Comparison of ENCODE assay signal across 22 mouse cellular contexts in the genomic region with DNA sequence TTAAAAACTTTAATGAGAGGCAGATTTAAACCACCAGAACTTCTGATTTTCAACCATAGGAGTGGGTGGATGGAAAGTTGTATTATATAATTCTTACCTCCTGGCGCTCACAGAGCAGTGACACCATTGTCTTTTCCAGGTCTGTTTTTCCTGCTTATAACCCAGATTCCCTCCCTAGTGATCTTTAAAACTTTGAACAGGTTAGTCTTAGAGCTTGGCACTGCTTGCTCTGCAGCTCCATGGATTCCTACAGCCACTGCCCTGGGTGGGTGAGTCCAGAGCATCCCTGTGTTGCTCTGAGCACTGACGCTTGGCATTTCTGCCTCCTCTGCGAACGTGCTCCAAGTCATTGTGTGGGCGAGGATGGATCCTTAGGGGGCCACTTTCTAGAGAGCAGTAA. TPM values are rescaled to one million over a fixed set of nuclear protein-coding genes. Genes with fewer than 3 reads are reported as not detected.
"Had no signal": no experiment of that assay in that cellular context is flagged by ENCODE, and none has a peak within 500 bp of the region (broad histone marks: within the 10 kb centered on the region; RNA-seq: fewer than 3 reads in every experiment).

No protein-coding gene starts in this region.

- ATAC-seq: midbrain, embryonic 16.5 days had no signal

- DNase-seq: lung, adult 18-20 months; lung, embryonic 14.5 days; lung, postnatal 10 days; lung, postnatal 4 days; midbrain, embryonic 14.5 days; retina, postnatal 1 day; right cerebral cortex, adult 18-20 months; right cerebral cortex, postnatal 25 days; right cerebral cortex, postnatal 4 days; spleen, adult 18-20 months; thymus, adult 18-20 months; thymus, postnatal 14 days; thymus, postnatal 36 days had no signal

- H3K4me3 ChIP-seq: midbrain, embryonic 10.5 days; midbrain, embryonic 12.5 days; myocyte; neural tube, embryonic 13.5 days; neural tube, embryonic 15.5 days; stomach, embryonic 15.5 days had no signal

- H3K27ac ChIP-seq: midbrain, embryonic 10.5 days; midbrain, embryonic 12.5 days; neural tube, embryonic 13.5 days; neural tube, embryonic 15.5 days; stomach, embryonic 15.5 days; stomach, postnatal 0 days had no signal

RNA-seq across cellular contexts. Expression of a gene that starts 43.4 kb away (rescaled TPM):
- total RNA-seq: megakaryocyte, adult 5-6 weeks had no signal
